Mouse (Mus musculus) bone marrow macrophage, adult 2 months (primary cell): ENCODE results near the gene Olfr521.

Experiments
- CTCF ChIP-seq: IDR thresholded peaks from 2 replicates; pipeline ENCODE4 v1.5.1; 2012; ENCODE audit warnings: low read depth, mild to moderate bottlenecking, low read length, moderate library complexity
- POLR2A ChIP-seq: IDR thresholded peaks from 2 replicates; pipeline ENCODE4 v1.6.1; 2012; ENCODE audit warnings: mild to moderate bottlenecking, low read depth, low read length, borderline replicate concordance

- TF ChIP-seq POLR2A, result no peak
- TF ChIP-seq CTCF, result no peak
These were observed 27.5 kb downstream of the Olfr521 start for GRCm38 (mm10) chr7:99790816-99791215.
